Mouse (Mus musculus) lung, postnatal 0 days (tissue): Measurements from ENCODE around the gene Mrps35.

Experiments
- CTCF ChIP-seq: IDR thresholded peaks from 2 replicates; pipeline ENCODE4 v1.5.1; 2016; ENCODE audit warnings: antibody characterized with exemption, mild to moderate bottlenecking
- EP300 ChIP-seq: IDR thresholded peaks from 2 replicates; pipeline ENCODE4 v1.6.1; 2016; ENCODE audit warnings: antibody characterized with exemption, mild to moderate bottlenecking, control low read depth

DNA sequence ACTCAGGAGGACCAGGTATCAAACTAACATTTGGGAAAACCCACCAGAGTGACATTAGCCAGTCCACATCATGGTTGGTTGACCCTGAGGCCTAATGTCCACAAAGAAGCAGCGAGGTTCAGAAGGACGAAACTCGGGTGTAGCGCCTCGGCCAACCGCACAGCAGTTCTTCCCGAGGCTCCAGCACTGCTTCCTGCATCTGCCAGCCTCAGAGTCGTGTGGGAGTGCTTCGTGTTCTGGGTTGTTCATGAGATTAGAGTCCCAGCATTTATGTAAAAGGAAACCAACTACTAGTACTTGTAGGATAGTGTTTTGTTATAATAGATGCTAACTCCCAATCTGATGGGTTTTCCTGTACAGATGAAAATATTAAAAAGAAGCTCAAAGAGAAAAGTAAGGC, 43.3 kb upstream of the Mrps35 start:
- no peak for TF ChIP-seq EP300
- TF ChIP-seq CTCF: no peak
